Mouse (Mus musculus) urinary bladder, postnatal 10 days (tissue): ENCODE results near the gene Igflr1.

ENCODE experiments used
- DNase-seq: peaks from one replicate; pipeline ENCODE4 v3.0.0; 2022; ENCODE audit warnings: low spot score

Igflr1 gene

DNA sequence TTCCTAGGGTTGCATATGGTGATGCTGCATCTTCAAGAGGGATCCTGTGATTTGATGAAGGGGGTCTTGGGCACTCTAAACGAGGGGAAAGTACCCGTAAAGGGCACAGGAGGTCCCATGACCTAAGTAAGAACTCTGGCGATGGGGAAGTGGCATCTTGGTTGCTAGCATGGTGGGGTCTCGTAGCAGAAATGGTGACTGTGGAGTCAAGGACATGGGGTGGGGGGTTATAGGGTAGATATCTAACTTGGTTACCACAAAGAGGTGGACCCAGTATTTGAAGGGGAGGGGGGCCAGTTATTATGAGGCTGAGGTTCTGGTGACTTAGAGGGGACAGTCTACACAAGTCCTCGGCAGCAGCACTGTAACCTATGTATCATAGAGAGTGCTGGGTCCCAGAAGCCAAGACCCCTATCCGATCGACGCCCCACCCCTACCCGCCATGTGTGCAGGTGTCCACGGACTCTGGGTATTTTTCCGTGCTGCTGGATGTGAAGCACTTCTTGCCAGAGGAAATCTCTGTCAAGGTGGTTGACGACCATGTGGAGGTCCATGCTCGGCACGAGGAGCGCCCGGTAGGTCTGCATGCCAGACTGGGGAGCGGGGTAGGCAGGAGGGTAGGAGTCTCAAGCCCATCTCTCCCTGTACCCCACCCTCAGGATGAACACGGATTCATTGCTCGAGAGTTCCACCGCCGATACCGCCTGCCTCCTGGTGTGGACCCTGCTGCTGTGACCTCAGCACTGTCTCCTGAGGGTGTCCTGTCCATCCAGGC is 11.2 kb upstream of the Igflr1 start:
- DNase-seq = no peak

DNA sequence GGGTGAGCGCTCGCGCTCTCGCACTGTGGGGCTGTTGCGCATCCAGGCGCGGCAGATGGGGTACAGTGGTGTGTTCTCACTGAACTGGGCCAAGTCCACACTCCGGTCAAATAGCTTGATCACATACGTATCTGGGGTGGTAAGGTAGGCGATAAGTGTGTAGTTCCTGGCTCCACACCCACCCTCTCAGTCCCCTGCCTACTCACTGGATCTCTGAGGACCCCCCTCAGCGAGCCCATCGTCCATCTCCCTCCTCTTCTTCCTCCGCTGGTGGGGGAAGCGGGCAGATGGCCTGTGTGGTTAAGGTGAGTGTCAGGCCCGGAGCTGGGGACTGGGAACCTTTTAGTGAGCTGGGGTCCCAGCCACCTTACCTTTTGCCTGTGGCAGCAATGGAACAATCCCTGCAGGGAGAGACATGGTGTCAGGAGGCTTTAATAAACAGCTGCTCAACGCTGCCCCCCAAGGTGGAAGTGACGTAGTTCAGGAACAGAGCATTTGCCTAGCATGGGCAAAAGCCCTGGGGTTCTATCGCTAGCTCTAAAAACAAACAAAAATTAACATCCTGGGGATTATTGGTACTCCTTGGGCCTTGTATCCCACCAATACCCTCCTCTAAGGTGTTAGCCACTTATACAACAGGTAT is 8.2 kb upstream of the Igflr1 start:
- no peak for DNase-seq

DNA sequence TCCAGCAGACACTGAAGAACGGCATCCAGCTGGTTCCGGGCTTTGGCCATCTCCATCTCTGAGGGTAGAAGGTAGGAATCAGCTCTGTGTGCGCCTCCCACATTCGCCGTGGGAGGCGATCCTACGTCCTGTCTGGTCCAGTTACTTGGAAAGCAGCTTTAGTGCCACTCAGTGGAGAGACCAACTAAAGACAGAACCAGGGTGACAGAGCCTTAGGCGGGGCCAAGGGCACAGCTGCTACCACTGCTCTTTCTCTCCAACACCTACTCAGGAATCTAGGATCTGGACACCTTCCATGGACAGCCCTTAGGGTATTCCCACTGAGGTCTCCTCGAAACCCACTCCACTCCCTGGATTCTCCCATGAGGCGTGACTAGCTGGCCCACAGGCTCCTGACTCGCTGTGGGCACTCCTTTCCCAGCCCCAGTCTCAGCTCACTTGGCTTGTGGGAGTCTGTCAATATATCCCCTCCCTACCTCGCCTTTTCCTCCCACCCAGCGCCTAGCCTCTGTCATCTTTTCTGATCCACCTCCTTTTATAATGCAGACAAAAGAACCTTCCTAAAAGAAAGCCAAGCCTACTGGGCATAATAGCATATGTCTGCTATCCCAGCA is 7.2 kb upstream of the Igflr1 start:
- no peak for DNase-seq

DNA sequence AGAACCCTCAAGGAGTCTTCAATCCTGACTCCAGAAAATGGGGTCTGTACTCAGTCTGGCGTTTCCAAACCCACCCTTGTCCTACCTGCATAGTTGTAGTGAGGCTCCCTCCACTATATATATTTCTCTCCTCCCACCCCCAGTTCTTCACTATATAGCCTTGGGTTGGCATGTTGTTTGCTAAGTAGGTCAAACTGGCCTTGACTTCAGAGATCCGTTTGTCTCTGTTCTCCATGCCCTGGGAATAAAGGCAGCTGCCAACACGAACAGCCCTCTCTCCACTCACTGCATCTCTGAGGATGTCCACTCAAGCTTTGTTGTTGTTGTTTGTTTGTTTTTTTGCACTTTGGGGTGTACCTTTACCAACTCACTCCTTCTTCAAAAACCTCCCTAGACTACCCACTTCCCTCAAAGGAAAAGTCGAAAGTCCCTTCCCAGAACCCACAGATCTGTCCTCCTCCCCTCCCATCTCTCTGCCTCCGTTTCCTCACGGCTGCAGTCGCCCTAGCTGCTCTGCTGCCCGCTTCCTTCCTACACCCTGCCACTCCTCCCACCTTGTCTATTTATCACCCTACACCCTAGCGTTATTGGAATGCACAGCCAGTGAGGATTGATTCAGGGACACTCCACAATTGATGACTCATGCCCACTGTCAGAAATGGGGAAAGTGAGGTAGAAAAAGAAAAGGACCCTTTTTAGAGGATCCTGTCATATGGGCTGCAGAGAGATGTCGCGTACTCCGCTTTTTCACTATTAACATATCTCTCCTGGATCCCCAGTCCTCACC is 6.4 kb upstream of the Igflr1 start:
- DNase-seq = no peak

DNA sequence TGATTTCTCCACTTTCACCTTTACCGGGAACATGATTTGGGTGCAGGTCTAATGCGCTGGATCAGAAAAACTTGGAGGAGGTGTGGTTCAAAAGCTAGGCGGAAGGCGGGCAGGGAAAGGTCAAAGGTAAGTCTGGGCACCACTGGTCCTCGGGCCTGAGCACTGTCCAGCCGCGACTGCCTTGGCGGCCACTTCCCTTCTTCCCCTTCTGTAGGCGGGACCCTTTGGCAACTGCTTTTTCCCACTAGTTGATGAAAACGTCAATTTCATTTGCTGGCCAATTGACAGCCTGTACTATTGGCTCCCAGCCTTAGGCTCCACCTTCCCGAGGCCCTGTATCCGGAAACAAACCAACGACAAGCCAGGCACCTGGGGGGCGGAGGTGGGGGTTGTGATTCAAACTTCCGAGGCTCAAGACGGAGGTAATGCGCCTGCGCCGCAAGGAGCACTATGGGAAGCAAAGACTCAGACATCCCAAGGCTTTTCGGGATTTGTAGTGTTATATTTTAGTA is 5.7 kb upstream of the Igflr1 start, which contains the start of gene Lin37:
Gene Lin37, minus strand, starts transcription at position 396 of the 512 bp plus-strand sequence.
- DNase-seq = peak; percentile 85

DNA sequence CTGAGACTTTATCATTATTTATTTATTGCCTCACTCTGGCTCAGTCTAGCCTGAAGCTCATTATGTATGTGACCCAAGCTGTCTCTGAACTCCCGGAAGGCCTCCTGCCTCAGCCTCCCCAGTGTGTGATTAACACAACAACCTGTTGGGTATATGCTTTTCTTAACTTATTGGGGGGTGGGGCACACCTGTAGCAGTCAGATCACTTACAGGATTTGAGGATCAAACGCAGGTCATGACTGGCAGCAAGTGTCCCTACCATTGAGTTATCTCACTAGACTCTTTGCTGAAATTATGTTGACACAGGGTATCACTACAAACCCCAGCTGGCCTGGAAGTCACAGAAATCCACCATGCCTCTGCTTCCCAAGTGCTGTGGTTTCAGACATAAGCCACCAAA is 4.9 kb upstream of the Igflr1 start:
- no peak for DNase-seq

DNA sequence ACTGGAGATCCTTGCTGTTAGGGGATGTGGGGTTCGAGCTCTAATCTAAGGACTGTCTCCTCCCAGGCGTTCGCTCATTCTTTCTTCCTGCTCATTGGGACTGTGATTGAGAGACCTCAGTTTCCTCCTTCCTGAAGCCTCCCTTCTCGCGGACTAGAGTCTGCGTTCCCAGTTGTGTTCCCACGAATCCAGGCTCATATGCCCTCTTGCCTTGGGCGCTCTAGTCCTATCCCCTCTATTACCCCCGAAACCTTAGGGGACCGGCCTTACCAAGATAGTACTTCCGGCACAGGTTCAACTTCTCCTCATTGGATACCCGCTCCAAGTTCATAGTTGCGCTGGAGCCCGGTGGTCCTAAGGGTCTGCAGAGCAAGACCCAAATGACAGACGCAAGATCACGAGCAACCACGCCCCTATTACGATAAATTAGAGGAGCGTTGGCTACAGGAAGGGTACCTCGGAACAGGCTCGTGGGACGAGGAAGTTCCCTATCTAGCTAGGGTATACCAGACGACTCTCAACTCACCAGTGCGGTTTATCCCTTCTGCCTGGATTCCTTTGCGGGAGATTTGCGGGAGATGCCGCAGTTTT is 2.6 kb upstream of the Igflr1 start:
- DNase-seq = no peak

DNA sequence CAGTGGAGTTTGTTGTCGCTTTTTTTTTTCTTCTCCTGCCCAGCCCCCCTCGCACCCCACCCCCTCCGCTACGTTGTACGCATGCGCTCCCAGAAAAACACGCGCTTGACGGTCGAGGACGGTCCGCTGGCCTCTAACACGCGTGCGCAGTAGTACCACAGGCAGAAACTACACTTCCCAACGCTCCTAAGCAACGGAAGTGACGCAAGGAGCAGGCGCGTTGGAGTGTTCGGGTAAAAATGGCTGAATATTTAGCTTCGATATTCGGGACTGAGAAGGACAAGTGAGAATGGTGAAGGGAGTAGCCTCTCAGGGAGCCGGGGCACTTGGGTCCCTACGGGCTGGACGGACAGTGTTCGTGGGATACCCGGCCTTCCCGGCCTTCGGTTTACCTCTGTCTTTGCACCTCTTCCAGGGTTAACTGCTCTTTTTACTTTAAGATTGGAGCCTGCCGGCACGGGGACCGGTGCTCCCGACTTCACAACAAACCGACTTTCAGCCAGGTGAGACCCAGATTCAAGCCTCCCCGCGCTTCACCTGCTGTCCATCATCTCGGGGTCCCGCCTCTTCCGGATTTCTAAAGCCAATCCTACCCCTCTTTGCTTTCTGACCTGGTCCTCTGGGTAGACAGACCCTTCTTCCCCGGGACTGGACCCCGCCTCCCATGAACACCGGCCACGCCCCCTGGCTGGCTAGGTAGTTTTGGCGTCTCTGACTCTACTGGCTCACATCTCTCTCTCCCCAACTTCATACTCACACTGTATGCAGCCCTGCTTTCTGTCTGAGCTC is 1.9 kb upstream of the Igflr1 start, which contains the start of the genes U2af1l4, Gm49396 and Psenen:
Gene U2af1l4, plus strand, starts transcription at position 185 of the 789 bp plus-strand sequence.
Gene Gm49396, plus strand, starts transcription at position 228 of the 789 bp plus-strand sequence.
Gene Psenen, minus strand, starts transcription at position 511 of the 789 bp plus-strand sequence.
- peak; percentile 82 for DNase-seq

DNA sequence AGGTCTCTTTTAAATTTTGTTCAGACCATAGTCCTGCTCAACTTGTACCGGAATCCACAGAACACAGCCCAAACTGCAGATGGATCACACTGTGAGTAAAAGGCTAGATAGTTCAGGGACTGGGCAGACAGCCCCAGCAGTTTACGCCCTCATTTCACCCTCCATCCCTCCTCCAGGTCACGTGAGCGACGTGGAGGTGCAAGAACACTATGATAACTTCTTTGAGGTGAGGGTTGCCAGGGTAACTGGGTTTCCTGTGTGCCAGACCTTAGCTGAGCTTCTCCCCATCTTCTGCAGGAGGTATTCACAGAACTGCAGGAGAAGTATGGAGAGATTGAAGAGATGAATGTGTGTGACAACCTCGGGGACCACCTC is 1.3 kb upstream of the Igflr1 start:
- DNase-seq = no peak

DNA sequence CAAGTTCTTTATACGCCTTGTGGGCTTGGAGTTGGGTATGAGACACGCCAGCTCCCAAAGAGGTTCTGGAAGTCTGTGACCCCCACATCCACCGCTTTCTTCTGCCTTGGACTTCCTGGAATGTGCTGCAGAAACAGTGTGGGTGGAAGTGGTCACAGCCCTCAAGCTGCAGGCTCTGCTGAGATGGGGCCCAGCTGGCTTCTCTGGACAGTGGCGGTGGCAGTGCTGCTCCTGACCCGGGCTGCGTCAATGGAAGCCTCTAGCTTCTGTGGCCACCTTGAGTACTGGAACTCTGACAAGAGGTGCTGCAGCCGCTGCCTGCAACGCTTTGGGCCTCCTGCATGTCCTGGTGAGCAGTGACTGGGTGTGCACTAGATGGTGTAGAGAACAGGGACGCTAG is 806 bp downstream of the Igflr1 start:
- no peak for DNase-seq

DNA sequence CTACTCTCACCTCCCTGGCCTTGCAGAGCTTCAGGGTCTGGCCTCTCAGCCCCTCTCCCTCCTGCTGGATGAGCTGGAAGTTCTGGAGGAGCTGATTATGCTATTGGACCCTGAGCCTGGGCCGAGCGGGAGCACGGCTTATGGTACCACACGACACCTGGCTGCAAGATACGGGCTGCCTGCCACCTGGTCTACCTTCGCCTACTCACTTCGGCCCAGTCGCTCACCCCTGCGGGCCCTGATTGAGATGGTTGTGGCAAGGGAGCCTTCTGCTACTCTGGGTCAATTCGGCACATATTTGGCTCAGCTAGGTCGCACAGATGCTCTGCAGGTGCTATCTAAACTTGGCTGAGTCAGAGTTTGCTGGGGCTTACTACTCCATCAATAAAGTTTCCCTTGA is 2.3 kb downstream of the Igflr1 start:
- no peak for DNase-seq

DNA sequence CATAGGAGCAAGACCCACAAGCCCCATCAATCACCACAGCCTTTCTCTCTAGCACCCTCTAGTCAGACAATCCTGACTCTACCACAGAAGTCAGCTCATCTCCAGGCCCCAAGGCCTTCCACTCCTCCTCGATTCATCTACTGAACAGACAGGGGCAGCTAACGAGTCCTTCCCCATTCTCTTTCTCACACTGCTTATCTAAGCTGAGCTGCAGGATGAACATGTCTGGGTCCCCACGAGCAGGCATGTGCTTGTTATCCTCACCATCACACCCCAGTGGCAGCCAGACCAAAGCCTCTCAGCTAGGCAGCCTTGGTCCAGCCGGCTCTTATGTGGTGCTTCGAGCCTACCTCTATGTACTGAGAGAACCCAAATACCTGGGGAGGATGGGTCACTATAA is 7.2 kb downstream of the Igflr1 start:
- no peak for DNase-seq

DNA sequence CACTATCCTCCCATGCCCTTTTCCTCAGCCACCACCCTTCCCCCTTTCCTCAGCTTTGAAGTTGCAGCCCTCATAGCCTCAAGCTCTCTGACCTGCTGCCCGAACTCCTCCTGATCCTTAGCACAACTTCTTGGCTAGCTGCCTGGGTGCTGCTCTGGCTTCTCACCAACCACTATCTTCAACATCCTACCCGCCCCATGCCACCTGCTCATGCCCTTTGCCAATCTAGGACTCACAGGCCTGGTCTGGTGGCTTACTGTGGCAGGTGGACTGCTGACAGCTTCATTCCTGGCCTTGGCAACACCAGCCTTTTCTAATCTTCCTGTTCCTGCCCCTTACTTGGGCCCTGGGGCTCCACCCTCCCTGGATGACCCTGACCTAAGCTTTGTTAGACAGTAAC is 7.7 kb downstream of the Igflr1 start:
- DNase-seq = no peak

DNA sequence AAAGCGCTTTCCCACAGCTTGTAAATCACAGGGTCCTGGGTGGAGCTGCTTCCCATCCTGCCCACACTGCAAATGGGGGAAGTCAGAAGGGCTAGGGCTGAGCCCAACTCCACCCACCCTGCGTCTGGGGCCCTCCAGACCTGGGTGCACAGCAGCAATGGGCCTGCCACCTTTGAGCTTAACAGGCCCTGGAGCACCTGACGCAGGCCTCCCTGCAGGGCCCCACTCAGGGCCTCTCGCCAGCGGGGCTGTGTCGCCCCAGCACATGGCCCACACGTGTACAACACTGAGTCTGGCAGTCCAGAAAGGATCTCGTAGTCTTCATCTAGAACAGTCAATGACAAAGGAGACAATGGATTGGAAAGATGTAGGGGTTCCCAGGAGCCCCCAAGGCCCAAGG is 14.7 kb downstream of the Igflr1 start:
- no peak for DNase-seq

DNA sequence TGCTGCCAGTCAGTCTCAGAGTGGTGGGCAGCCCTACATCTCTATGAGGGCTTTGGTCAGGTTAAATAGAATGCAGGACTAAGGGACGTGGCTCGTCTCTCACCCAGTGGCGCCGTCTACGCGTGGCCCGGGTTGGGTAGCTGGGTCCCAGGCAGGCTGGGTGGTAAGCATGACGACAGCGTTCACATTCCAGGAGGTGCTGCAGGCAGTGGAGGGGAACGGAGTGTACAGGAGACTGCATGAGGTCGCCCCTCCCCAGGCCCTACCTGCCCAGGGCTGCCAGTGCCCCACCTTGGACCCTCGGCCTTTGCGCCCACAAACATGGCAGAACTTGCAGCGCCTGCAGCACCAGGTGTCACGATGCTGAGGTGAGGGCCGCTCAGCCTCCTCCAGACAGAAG is 16.3 kb downstream of the Igflr1 start:
- no peak for DNase-seq

DNA sequence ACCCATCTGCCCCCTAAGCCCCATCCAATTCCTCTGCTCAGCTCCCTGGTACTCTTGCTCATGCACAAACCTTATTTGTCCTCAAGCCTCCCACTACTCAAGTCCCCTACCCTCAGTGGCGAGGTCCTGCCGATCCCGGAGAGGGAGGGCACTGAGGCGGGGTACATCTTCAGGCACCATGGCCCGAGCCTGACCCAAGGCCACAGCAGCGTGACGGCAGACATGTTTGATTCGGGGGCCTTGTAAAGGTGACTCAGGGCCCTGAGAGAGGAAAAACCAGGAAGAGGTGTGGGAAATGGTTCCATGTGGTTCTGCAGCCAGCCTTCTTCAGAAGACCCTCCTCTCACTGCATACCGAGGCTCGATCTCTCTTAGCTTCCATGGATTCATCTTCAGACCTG is 19.1 kb downstream of the Igflr1 start:
- no peak for DNase-seq

DNA sequence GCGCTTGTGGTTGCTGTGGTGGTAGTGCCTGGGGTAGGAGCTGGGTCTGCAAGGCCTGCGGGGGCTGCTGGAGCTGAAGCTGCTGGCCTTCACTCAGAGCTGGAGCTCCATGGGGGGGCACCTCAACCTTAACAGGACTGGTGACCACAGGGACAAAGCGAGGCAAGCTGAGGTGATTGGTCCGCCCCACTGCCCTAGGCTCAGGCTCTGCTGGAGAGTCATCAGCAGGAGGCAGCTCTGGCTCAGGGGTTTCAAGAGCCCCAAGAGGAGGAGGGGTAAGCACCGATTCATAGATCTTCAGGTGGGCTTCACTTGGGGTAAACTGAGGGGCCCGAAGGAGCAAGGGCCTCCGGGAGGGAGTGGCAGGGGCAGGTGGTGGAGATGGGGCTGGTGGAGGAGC is 19.9 kb downstream of the Igflr1 start:
- DNase-seq = no peak

DNA sequence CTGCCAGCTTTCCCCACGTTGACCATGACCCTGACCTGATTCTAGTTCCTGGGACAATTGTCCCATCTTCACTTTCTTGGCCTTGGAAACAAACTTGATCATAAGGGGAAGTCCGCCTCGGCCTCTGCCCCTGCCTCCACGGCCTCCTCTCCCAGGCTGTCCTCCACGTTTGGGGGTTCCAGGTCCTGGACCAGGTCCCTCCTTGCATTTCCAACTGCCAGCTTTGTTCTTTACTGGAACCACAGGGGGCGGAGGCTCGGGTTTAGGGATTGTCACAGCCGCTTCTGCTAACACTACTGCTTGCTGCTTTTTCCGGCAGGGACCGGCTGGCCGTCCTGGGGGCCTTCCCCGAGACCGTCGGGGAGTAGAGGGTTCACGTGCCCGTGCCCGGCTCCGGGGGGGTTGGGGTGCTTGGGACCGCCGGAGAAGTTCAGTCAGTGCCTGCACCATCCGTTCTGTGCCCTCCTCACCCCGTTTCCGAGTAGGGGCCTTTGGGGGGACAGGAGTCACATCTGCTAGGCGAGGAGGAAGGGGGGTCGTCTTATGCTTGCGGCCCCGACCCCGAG is 21.3 kb downstream of the Igflr1 start:
- no peak for DNase-seq

DNA sequence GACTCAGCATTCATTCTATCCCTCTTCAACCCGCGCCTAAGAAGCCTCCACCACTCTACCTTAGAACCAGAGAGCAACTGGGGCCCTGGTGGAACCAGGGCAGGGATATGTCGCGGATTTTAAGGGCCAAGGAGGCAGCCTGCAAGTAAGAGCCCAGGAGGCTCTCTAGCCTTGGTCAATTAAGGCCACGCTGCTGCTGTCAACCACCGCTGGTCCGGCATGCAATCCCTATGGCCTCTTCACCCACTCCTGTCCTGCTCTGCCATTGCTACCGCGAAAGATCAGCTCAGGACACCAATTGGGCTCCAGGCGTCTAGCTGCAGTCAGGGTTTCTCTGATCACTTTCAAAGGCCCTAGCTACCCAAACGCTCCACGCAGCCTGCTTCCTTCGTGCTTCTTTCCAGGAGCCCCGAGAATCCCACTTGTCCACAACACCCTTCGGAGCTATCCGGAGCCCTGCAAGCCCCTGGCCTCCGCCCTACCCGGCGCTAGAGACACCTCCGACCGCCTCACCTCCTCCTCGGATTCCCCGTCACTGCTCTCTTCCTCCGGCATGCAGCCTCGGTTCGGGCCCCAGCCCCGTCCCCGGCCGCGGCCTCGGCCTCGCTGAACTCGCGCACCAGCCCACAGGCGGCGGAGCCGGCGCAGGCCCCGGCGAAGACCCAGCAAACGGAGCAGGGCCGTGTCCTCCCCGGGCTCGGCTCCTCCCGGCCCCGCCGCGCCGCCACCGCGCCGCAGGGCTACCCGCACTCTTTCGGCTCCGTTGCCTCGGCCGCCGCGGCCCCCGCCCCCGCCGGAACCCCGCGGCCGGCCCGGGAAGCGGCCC is 22.8 kb downstream of the Igflr1 start:
- no peak for DNase-seq
